Mouse (Mus musculus) forebrain, embryonic 13.5 days (tissue): ENCODE results near the gene Map1b. TPM values are rescaled to one million over a fixed set of nuclear protein-coding genes. Genes with fewer than 3 reads are reported as not detected.
A peak's percentile ranks its signal among the peaks of the same experiment; 100 is the strongest.

Source experiments
- ATAC-seq: fragments of 200-750 bp; cut with Nextera tagmentation; 2 replicates; pipeline ENCODE4 v1.8.0; 2017
- H3K27ac ChIP-seq: fragments of 300-500 bp; sonication (generic); 2 replicates; pipeline ENCODE4 v1.5.1; 2015; ENCODE audit warnings: inconsistent platforms, mild to moderate bottlenecking, moderate library complexity
- H3K27me3 ChIP-seq: fragments of 300-500 bp; sonication (generic); 2 replicates; pipeline ENCODE4 v1.6.1; 2015; ENCODE audit warnings: mild to moderate bottlenecking, inconsistent platforms
- H3K36me3 ChIP-seq: fragments of 300-500 bp; sonication (generic); 2 replicates; pipeline ENCODE4 v1.6.1; 2015; ENCODE audit warnings: mild to moderate bottlenecking, inconsistent platforms; ENCODE audit not compliant: poor library complexity, severe bottlenecking
- H3K4me1 ChIP-seq: fragments of 300-500 bp; sonication (generic); 2 replicates; pipeline ENCODE4 v1.6.1; 2015; ENCODE audit warnings: inconsistent platforms
- H3K4me2 ChIP-seq: fragments of 300-500 bp; sonication (generic); 2 replicates; pipeline ENCODE4 v1.6.1; 2015; ENCODE audit warnings: inconsistent platforms, mild to moderate bottlenecking, moderate library complexity
- H3K4me3 ChIP-seq: fragments of 300-500 bp; sonication (generic); 2 replicates; pipeline ENCODE4 v1.5.1; 2015; ENCODE audit warnings: mild to moderate bottlenecking, inconsistent platforms
- H3K9ac ChIP-seq: fragments of 300-500 bp; sonication (generic); 2 replicates; pipeline ENCODE4 v1.6.1; 2015; ENCODE audit warnings: mild to moderate bottlenecking, inconsistent platforms
- H3K9me3 ChIP-seq: fragments of 300-500 bp; sonication (generic); replicated peaks from 2 replicates; pipeline ENCODE4 v1.6.1; 2016; ENCODE audit warnings: inconsistent platforms
- WGBS: fragments of 180-500 bp; shearing (Covaris S2); methylation state at CpG from one replicate; pipeline ENCODE4 v1.1.7; 2015; 5-methylcytosine and 5-hydroxymethylcytosine counted together
- polyA plus RNA-seq: library from polyadenylated mRNA; unstranded; fragments of >200 nt; fragmentation: Nextera tagmentation; extraction: Ambion mirVana; gene quantifications from 2 replicates; pipeline ENCODE4 v1.2.1, GENCODE M21; 2015

Gene Map1b
- polyA plus RNA-seq, 1 experiment from 2014 or later = 1,694 TPM

- peak; percentile 42 for ATAC-seq
- H3K36me3 ChIP-seq = peaks cover 35% of the 10 kb centered on the region
- no peaks in the 10 kb centered on the region for H3K27me3 ChIP-seq
- H3K9ac ChIP-seq = peak overlapping the region; percentile 71
- 2% methylated on average over 7 of the region's 7 CpGs for WGBS
- H3K4me2 ChIP-seq = peak overlapping the region; percentile 67
- no peaks in the 10 kb centered on the region for H3K9me3 ChIP-seq
- H3K4me3 ChIP-seq = peak overlapping the region; percentile 44
- peaks cover 88% of the 10 kb centered on the region for H3K4me1 ChIP-seq
- peak overlapping the region; percentile 95 for H3K27ac ChIP-seq
These were observed 72.7 kb downstream of the Map1b start for GRCm38 (mm10) chr13:99443484-99444175.

- WGBS = 5% methylated on average over 12 of the region's 12 CpGs
- Histone ChIP-seq H3K4me3 (peak overlapping the region; percentile 44), H3K27me3 (no peaks in the 10 kb centered on the region), H3K4me2 (peak overlapping the region; percentile 67), H3K9ac (peak overlapping the region; percentile 71), H3K27ac (peak overlapping the region; percentile 95), H3K9me3 (no peaks in the 10 kb centered on the region), H3K36me3 (peaks cover 45% of the 10 kb centered on the region), H3K4me1 (peaks cover 78% of the 10 kb centered on the region)
- no peak for ATAC-seq
These were observed 73.7 kb downstream of the Map1b start for GRCm38 (mm10) chr13:99442434-99443249.

- H3K27me3 ChIP-seq = no peaks in the 10 kb centered on the region
- no peaks in the 10 kb centered on the region for H3K9me3 ChIP-seq
- H3K27ac ChIP-seq = peak overlapping the region; percentile 95
- H3K36me3 ChIP-seq = peaks cover 53% of the 10 kb centered on the region
- peaks cover 71% of the 10 kb centered on the region for H3K4me1 ChIP-seq
- H3K9ac ChIP-seq = peak overlapping the region; percentile 71
- H3K4me3 ChIP-seq = peak overlapping the region; percentile 44
- WGBS = 24% methylated on average over 18 of the region's 18 CpGs
- no peak for ATAC-seq
- peak overlapping the region; percentile 67 for H3K4me2 ChIP-seq
These were observed 74.5 kb downstream of the Map1b start for GRCm38 (mm10) chr13:99441700-99442433.

GRCm38 (mm10) chr13:99440228-99440627, 76.1 kb downstream of the Map1b start:
- Histone ChIP-seq H3K4me1 (peaks cover 54% of the 10 kb centered on the region), H3K4me2 (no peak overlapping the region), H3K9ac (no peak overlapping the region), H3K9me3 (no peaks in the 10 kb centered on the region), H3K36me3 (peaks cover 69% of the 10 kb centered on the region), H3K27me3 (no peaks in the 10 kb centered on the region), H3K27ac (no peak overlapping the region), H3K4me3 (no peak overlapping the region)
- no peak for ATAC-seq
- WGBS = 61% methylated on average over 2 of the region's 2 CpGs

- ATAC-seq = no peak
- no peaks in the 10 kb centered on the region for H3K27me3 ChIP-seq
- no peaks in the 10 kb centered on the region for H3K9me3 ChIP-seq
- WGBS = 93% methylated on average over 5 of the region's 5 CpGs
- no peak overlapping the region for H3K4me3 ChIP-seq
- H3K9ac ChIP-seq = no peak overlapping the region
- no peak overlapping the region for H3K27ac ChIP-seq
- peaks cover 78% of the 10 kb centered on the region for H3K36me3 ChIP-seq
- H3K4me2 ChIP-seq = no peak overlapping the region
- peaks cover 46% of the 10 kb centered on the region for H3K4me1 ChIP-seq
These were observed 77.0 kb downstream of the Map1b start for GRCm38 (mm10) chr13:99439357-99439756.

GRCm38 (mm10) chr13:99437051-99437450, 79.3 kb downstream of the Map1b start:
- H3K27ac ChIP-seq = no peak overlapping the region
- H3K27me3 ChIP-seq = no peaks in the 10 kb centered on the region
- no peak overlapping the region for H3K4me3 ChIP-seq
- H3K4me1 ChIP-seq = peaks cover 22% of the 10 kb centered on the region
- H3K36me3 ChIP-seq = peaks cover 100% of the 10 kb centered on the region
- ATAC-seq = no peak
- no peak overlapping the region for H3K9ac ChIP-seq
- H3K4me2 ChIP-seq = no peak overlapping the region
- H3K9me3 ChIP-seq = no peaks in the 10 kb centered on the region

GRCm38 (mm10) chr13:99434494-99434893, 81.8 kb downstream of the Map1b start:
- Histone ChIP-seq H3K9me3 (no peaks in the 10 kb centered on the region), H3K27me3 (no peaks in the 10 kb centered on the region), H3K4me2 (no peak overlapping the region), H3K4me3 (no peak overlapping the region), H3K36me3 (peaks cover 100% of the 10 kb centered on the region), H3K4me1 (no peaks in the 10 kb centered on the region), H3K27ac (no peak overlapping the region), H3K9ac (no peak overlapping the region)
- 97% methylated on average over 9 of the region's 9 CpGs for WGBS
- no peak for ATAC-seq

- no peak overlapping the region for H3K4me2 ChIP-seq
- WGBS = 97% methylated on average over 29 of the region's 29 CpGs
- H3K9me3 ChIP-seq = no peaks in the 10 kb centered on the region
- H3K4me1 ChIP-seq = no peaks in the 10 kb centered on the region
- no peak overlapping the region for H3K9ac ChIP-seq
- no peaks in the 10 kb centered on the region for H3K27me3 ChIP-seq
- no peak overlapping the region for H3K27ac ChIP-seq
- peaks cover 100% of the 10 kb centered on the region for H3K36me3 ChIP-seq
- H3K4me3 ChIP-seq = no peak overlapping the region
- ATAC-seq = no peak
These were observed 83.0 kb downstream of the Map1b start for GRCm38 (mm10) chr13:99433068-99434008.

GRCm38 (mm10) chr13:99423581-99423980, 92.8 kb downstream of the Map1b start:
- H3K9me3 ChIP-seq = no peaks in the 10 kb centered on the region
- H3K4me1 ChIP-seq = no peaks in the 10 kb centered on the region
- no peaks in the 10 kb centered on the region for H3K27me3 ChIP-seq
- H3K36me3 ChIP-seq = peaks cover 79% of the 10 kb centered on the region
- WGBS = 90% methylated on average over 13 of the region's 13 CpGs
- no peak overlapping the region for H3K9ac ChIP-seq
- H3K4me2 ChIP-seq = no peak overlapping the region
- no peak overlapping the region for H3K4me3 ChIP-seq
- no peak overlapping the region for H3K27ac ChIP-seq
- ATAC-seq = no peak

GRCm38 (mm10) chr13:99416601-99417000, 99.7 kb downstream of the Map1b start:
- Histone ChIP-seq H3K27me3 (no peaks in the 10 kb centered on the region), H3K9me3 (no peaks in the 10 kb centered on the region)

GRCm38 (mm10) chr13:99414352-99414742, 102.0 kb downstream of the Map1b start:
- Histone ChIP-seq H3K4me1 (peaks cover 25% of the 10 kb centered on the region), H3K4me3 (no peak overlapping the region), H3K36me3 (peaks cover 51% of the 10 kb centered on the region), H3K27ac (no peak overlapping the region), H3K27me3 (no peaks in the 10 kb centered on the region), H3K4me2 (no peak overlapping the region), H3K9me3 (no peaks in the 10 kb centered on the region), H3K9ac (no peak overlapping the region)
- WGBS = 48% methylated on average over 10 of the region's 10 CpGs
- no peak for ATAC-seq

More at GRCm38 (mm10) chr13:99416601-99417000, 99.7 kb downstream of the Map1b start:
- Histone ChIP-seq H3K27ac (no peak overlapping the region), H3K4me1 (peaks cover 25% of the 10 kb centered on the region), H3K36me3 (peaks cover 45% of the 10 kb centered on the region), H3K9ac (no peak overlapping the region), H3K4me3 (no peak overlapping the region), H3K4me2 (no peak overlapping the region)
- no peak for ATAC-seq
- 83% methylated on average over 9 of the region's 9 CpGs for WGBS
